Comparison of ENCODE assay signal across 11 mouse cellular contexts in genomic region chr7:65157031-65158025, GRCm38 (mm10). TPM values are rescaled to one million over a fixed set of nuclear protein-coding genes. Genes with fewer than 3 reads are reported as not detected.
A peak's percentile ranks its signal among the peaks of the same experiment; 100 is the strongest.
DNase-seq lines count a peak whose midpoint lies in the region; ATAC-seq and TF ChIP-seq lines count a peak whose summit lies in the region.
"Had no signal": no experiment of that assay in that cellular context is flagged by ENCODE, and none has a peak within 500 bp of the region (broad histone marks: within the 10 kb centered on the region; RNA-seq: fewer than 3 reads in every experiment).

No protein-coding gene starts in this region.

- peaks cover 28% of the 10 kb centered on the region for H3K4me1 ChIP-seq in forebrain, embryonic 10.5 days
- 0 out of 2 replicates have a peak, but pooled peaks cover 7% of the 10 kb centered on the region for H3K4me1 ChIP-seq in intestine, embryonic 15.5 days (replicated peaks)
- H3K4me1 ChIP-seq in neural tube, embryonic 14.5 days (ENCODE audit: control insufficient read depth, insufficient read depth, low read length) = no peaks in the 10 kb centered on the region; the same call in 1 of the 2 replicates

- H3K27me3 ChIP-seq in forebrain, embryonic 10.5 days (ENCODE audit: poor library complexity, severe bottlenecking) = peaks cover 67% of the 10 kb centered on the region
- H3K27me3 ChIP-seq in intestine, embryonic 15.5 days (replicated peaks) = peaks cover 39% of the 10 kb centered on the region
- no peaks in the 10 kb centered on the region for H3K27me3 ChIP-seq in neural tube, embryonic 14.5 days (ENCODE audit: control insufficient read depth, insufficient read depth, low read length)

- no peak for TF ChIP-seq CTCF in left cerebral cortex, adult 2 months (IDR thresholded peaks at IDR 0.05)

- DNase-seq in left cerebral cortex, adult 2 months (ENCODE audit: extremely low spot score in 1 of 2, low spot score in 2 of 2) = no peak
- no peak for DNase-seq in left cerebral cortex, postnatal 36 days (ENCODE audit: low spot score in 2 of 2)
- DNase-seq in forebrain, embryonic 10.5 days (ENCODE audit: extremely low spot score, low spot score) = no peak
- no peak for DNase-seq in gastrocnemius, postnatal 36 days
- no peak for DNase-seq in adrenal gland, postnatal 10 days
- DNase-seq in urinary bladder, postnatal 4 days (ENCODE audit: low spot score in 2 of 2) = no peak
- DNase-seq: kidney, adult 2 months had no signal

- no peak overlapping the region for H3K9ac ChIP-seq in intestine, embryonic 15.5 days
- H3K9ac ChIP-seq in neural tube, embryonic 14.5 days (replicated peaks; ENCODE audit: low read depth, low read length) = peak overlapping the region; percentile 75; the same call in 1 of the 2 replicates

- H3K4me3 ChIP-seq in left cerebral cortex, adult 2 months = peak overlapping the region; percentile 63
- peak overlapping the region; percentile 73 for H3K4me3 ChIP-seq in forebrain, embryonic 10.5 days
- H3K4me3 ChIP-seq in intestine, embryonic 15.5 days (replicated peaks) = peak overlapping the region; percentile 63; the same call in 1 of the 2 replicates
- H3K4me3 ChIP-seq in neural tube, embryonic 14.5 days (ENCODE audit: low read depth, low read length) = peak overlapping the region; percentile 71

- no peaks in the 10 kb centered on the region for H3K9me3 ChIP-seq in forebrain, embryonic 10.5 days
- H3K9me3 ChIP-seq in intestine, embryonic 15.5 days = no peaks in the 10 kb centered on the region
- no peaks in the 10 kb centered on the region for H3K9me3 ChIP-seq in neural tube, embryonic 14.5 days (ENCODE audit: control insufficient read depth, low read length)

- intact Hi-C loops in left cerebral cortex, adult 2 months (cut with DNase I) = loop anchor here (5.0 kb wide), 2 partner anchors 120 to 205 kb away; no protein-coding TSS in a partner anchor
- intact Hi-C loops in left cerebral cortex, postnatal 36 days (cut with DNase I) = loop anchor here (10.0 kb wide), 1 partner anchor 203 kb away; no protein-coding TSS in a partner anchor
- intact Hi-C loops in gastrocnemius, postnatal 36 days (cut with DNase I) = no loop called here

- peak overlapping the region; percentile 99 for H3K4me2 ChIP-seq in intestine, embryonic 15.5 days (replicated peaks)
- peak overlapping the region; percentile 89 for H3K4me2 ChIP-seq in neural tube, embryonic 14.5 days (ENCODE audit: low read depth, low read length)

- 7% methylated on average over 16 of the region's 16 CpGs for WGBS in forebrain, embryonic 10.5 days
- WGBS in intestine, embryonic 15.5 days = 13% methylated on average over 16 of the region's 16 CpGs
- WGBS in neural tube, embryonic 14.5 days = 12% methylated on average over 16 of the region's 16 CpGs

- H3K27ac ChIP-seq in left cerebral cortex, adult 2 months = peak overlapping the region; percentile 91
- H3K27ac ChIP-seq in forebrain, embryonic 10.5 days = no peak overlapping the region
- H3K27ac ChIP-seq in intestine, embryonic 15.5 days = no peak overlapping the region
- no peak overlapping the region for H3K27ac ChIP-seq in neural tube, embryonic 14.5 days (ENCODE audit: low read depth, low read length)
- H3K27ac ChIP-seq: macrophage had no signal

- ATAC-seq in intestine, embryonic 15.5 days = no peak
- no peak for ATAC-seq in neural tube, embryonic 14.5 days (ENCODE audit: low read depth)

- H3K36me3 ChIP-seq in forebrain, embryonic 10.5 days (replicated peaks) = no peaks in the 10 kb centered on the region
- no peaks in the 10 kb centered on the region for H3K36me3 ChIP-seq in intestine, embryonic 15.5 days
- H3K36me3 ChIP-seq in neural tube, embryonic 14.5 days (ENCODE audit: control insufficient read depth, insufficient read depth, low read length) = no peaks in the 10 kb centered on the region

RNA-seq across cellular contexts. Expression of gene Fam189a1, which starts 1.0 kb away (rescaled TPM):
- 10 to 100 TPM; 60.6 to 62.7 TPM for total RNA-seq in left cerebral cortex, adult 2 months (2021)
- 10 to 100 TPM; 55.9 to 66.3 TPM for total RNA-seq in left cerebral cortex, postnatal 36 days (2021)
- 0.57 and 1.0 TPM in 2 replicates for polyA plus RNA-seq in forebrain, embryonic 10.5 days (2016; fragmentation: Nextera tagmentation; extraction: Ambion mirVana)
- polyA plus RNA-seq in intestine, embryonic 15.5 days (2015; fragmentation: Nextera tagmentation; extraction: Ambion mirVana) = 1.4 TPM in 2 replicates
- 13.1 and 14.5 TPM in 2 replicates for polyA plus RNA-seq in neural tube, embryonic 14.5 days (2014; fragmentation: Nextera tagmentation; extraction: Ambion mirVana)
- not detected for total RNA-seq in gastrocnemius, postnatal 36 days (2021)
- total RNA-seq in adrenal gland, postnatal 10 days (2021) = 1 to 10 TPM in 1 of 2 experiments, under 1 TPM in 1; 0.60 to 1.2 TPM
- total RNA-seq: common myeloid progenitor, adult 5-6 weeks had no signal
- polyA plus RNA-seq: macrophage had no signal

Comparison
In these comparisons a context has a peak if more than half of its experiments do, and no peak if none do; other contexts are left out.
1. RNA of gene Fam189a1, which starts 1.0 kb away (total RNA-seq): 55.9 to 66.3 TPM in left cerebral cortex, postnatal 36 days and 60.6 to 62.7 TPM in left cerebral cortex, adult 2 months; 0.60 to 1.2 TPM in adrenal gland, postnatal 10 days and not detected in gastrocnemius, postnatal 36 days; every median in the first group is over 10 times any median in the second.
2. Peak in every context shown above with its lines, with median percentiles within 50 percentile points of each other: H3K4me3 ChIP-seq.